Mouse (Mus musculus): ENCODE measurements around the gene Miga1. TPM values are rescaled to one million over a fixed set of nuclear protein-coding genes. Genes with fewer than 3 reads are reported as not detected.
A peak's percentile ranks its signal among the peaks of the same experiment; 100 is the strongest.
"Not testable (repeated sequence)": the region's sequence is repeated elsewhere in the genome, so short reads cannot be mapped to it uniquely, and the experiment has no call there.

The Miga1 gene
- polyA plus RNA-seq, 1 experiment from 2014 or later: 27.9 TPM

DNA sequence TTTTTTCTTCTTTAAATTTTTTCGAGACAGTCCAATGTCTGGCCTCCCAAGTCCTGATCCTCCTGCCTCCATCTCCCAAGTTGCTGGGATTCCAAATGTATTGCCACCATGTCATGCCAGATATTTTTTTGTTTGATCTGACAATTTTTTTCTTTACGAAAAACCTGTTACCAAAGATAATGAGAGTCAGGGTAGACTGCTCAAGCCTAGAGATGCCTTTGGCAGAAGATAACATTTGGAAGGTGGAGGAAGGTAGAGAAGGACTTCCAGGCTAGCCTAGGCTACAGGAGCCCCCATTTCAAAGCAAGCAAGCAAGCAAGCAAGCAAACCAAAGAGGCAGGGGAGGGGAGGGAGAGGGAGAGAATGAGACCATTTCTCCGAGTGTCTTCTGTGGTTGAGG is 7.0 kb upstream of the Miga1 start:
- Histone ChIP-seq H3K27ac (no peak overlapping the region), H3K4me2 (peak overlapping the region; percentile 54), H3K36me3 (replicated peaks) (no peaks in the 10 kb centered on the region), H3K4me1 (peaks cover 26% of the 10 kb centered on the region), H3K4me3 (replicated peaks) (peak overlapping the region; percentile 78), H3K9ac (peak overlapping the region; percentile 71), H3K27me3 (no peaks in the 10 kb centered on the region), H3K9me3 (no peaks in the 10 kb centered on the region)
- 41% methylated on average over 3 of the region's 3 CpGs for WGBS
- ATAC-seq (ENCODE audit: low FRiP score): no peak

GRCm38 (mm10) chr3:152346633-152347141 is 6.5 kb upstream of the Miga1 start:
- peak overlapping the region; percentile 54 for H3K4me2 ChIP-seq
- under 1% methylated on average over 43 of the region's 54 CpGs for WGBS
- no peaks in the 10 kb centered on the region for H3K36me3 ChIP-seq (replicated peaks)
- ATAC-seq (ENCODE audit: low FRiP score): peak; percentile 80
- H3K4me3 ChIP-seq (replicated peaks): peak overlapping the region; percentile 78
- H3K27ac ChIP-seq: peak overlapping the region; percentile 63
- peaks cover 26% of the 10 kb centered on the region for H3K4me1 ChIP-seq
- no peaks in the 10 kb centered on the region for H3K9me3 ChIP-seq
- H3K9ac ChIP-seq: peak overlapping the region; percentile 71
- H3K27me3 ChIP-seq: no peaks in the 10 kb centered on the region

DNA sequence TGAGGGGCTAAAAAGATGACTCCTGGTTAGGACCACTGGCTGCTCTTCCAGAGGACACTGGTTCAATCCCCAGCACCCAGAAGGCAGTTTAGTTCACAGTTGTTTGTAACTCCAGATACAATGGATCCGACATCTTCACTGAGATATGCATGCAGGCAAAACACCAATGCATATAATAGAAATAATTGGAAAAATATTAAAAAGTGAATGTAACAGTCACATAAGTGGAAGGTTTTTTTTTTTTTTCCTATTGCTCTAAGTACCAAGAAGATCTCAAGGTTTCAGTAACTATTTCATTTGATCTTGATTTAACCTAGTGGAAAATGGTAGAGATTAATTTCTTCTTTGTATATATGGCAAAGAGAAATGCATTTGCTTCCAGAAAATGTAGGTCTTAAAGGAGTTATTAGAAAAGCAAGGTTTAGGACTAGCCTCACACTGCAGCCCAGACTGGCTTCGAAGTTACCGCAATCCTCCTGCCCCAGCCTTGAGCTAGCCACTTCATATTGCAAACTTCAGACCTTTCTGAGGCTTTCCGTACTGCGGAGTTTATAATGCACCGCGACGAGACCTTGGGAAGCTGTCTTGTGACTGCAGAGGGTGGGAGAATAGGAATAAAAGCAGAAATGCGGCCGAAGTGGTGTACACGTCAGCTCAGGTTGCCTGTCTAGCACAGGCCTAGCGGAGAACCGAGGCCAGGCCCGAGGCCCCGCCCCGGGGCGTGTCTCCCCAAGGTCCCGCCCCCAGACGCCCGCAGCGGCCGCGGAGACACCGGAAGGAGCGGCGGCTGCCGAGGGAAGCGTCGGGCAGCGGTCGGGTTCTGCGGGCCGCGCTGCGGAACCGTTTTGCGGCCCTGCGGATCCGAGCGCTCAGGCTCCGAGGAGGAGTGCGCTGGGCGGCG is 5.8 kb upstream of the Miga1 start, which contains the start of gene Usp33:
Gene Usp33 (plus strand): TSS at position 747 of the 901 bp plus-strand sequence.
- 9% methylated on average over 28 of the region's 44 CpGs for WGBS
- H3K27me3 ChIP-seq: no peaks in the 10 kb centered on the region
- peak within 1 kb of the TSS; percentile 71 for H3K9ac ChIP-seq
- peak; percentile 97 for ATAC-seq (ENCODE audit: low FRiP score)
- peaks cover 25% of the 10 kb centered on the region for H3K4me1 ChIP-seq
- peak within 1 kb of the TSS; percentile 63 for H3K27ac ChIP-seq
- peak within 1 kb of the TSS; percentile 54 for H3K4me2 ChIP-seq
- H3K9me3 ChIP-seq: no peaks in the 10 kb centered on the region
- H3K36me3 ChIP-seq (replicated peaks): no peaks in the 10 kb centered on the region
- H3K4me3 ChIP-seq (replicated peaks): peak within 1 kb of the TSS; percentile 78

DNA sequence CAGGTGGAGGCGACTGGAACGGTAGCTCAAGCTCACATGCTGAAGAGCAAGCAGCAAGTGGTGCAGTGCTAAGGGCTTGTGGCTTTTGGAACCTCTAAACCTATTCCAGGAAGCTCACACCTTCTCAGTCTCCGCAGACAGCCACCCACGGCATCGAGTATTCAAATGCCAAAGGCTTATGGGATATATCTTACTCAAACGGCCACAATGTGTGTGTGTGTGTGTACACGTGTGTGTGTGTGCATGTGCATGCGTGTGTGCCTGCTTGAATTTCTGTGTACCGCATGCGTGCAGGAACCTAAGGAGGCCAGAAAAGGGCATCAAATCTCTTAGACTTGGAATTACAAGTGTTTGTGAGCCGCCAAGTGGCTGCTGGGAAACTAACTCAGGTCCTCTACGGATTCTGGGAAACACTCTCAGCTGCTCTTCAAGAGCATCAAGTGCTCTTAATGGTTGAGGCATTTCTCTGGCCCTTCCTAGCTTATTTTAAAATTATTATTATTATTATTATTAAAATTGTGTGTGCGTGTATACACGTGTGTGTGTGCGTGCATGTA is 2.8 kb upstream of the Miga1 start:
- Histone ChIP-seq H3K4me3 (replicated peaks) (no peak overlapping the region), H3K9me3 (no peaks in the 10 kb centered on the region), H3K9ac (no peak overlapping the region), H3K4me2 (no peak overlapping the region), H3K27me3 (no peaks in the 10 kb centered on the region), H3K4me1 (peaks cover 10% of the 10 kb centered on the region), H3K36me3 (replicated peaks) (no peaks in the 10 kb centered on the region), H3K27ac (no peak overlapping the region)
- ATAC-seq (ENCODE audit: low FRiP score): no peak
- 92% methylated on average over 15 of the region's 15 CpGs for WGBS

DNA sequence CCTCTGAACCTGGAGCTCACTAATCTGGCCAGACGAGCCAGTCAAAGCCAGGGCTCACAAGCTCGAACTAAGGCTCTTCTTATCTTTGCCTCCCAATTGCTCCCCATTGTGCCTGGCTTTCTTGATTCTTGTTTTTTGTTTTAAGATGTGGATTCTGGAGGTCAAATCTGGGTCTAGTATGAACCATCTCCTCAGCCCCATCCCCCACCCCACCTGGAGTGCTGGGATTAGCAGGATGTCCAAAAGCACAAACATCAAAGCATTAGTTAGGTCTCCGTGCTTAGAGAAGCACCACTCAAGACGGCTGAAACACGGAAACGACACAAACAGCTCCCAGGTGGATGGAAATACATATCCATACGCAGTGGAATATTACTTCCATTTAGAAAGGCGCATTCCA is 4.1 kb downstream of the Miga1 start:
- no peaks in the 10 kb centered on the region for H3K9me3 ChIP-seq
- WGBS: 80% methylated on average over 8 of the region's 8 CpGs
- H3K27me3 ChIP-seq: no peaks in the 10 kb centered on the region
- H3K27ac ChIP-seq: no peak overlapping the region
- H3K9ac ChIP-seq: no peak overlapping the region
- peaks cover 5% of the 10 kb centered on the region for H3K4me1 ChIP-seq
- H3K36me3 ChIP-seq (replicated peaks): peaks cover 49% of the 10 kb centered on the region
- no peak overlapping the region for H3K4me3 ChIP-seq (replicated peaks)
- ATAC-seq (ENCODE audit: low FRiP score): no peak
- no peak overlapping the region for H3K4me2 ChIP-seq

DNA sequence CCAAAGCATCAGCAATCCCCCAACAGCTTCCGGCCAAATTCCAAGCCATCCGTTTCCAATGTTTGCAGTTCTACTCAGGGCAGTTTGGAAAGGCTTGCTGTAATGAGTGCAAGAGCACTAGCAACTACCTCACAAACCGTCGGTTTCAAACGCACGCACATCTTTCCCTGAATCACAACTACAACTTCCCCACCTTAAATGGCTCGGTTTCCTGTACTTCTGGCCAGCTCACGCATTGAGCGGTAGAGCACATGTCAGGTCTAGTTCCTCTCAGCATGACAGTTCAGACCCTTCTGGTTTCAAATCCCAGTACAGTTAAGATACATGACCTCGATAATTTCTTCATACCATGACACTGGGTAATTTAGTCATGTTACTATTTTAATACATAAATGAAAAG is 6.6 kb downstream of the Miga1 start:
- no peak overlapping the region for H3K4me2 ChIP-seq
- peaks cover 49% of the 10 kb centered on the region for H3K36me3 ChIP-seq (replicated peaks)
- H3K27ac ChIP-seq: no peak overlapping the region
- H3K4me3 ChIP-seq (replicated peaks): no peak overlapping the region
- H3K9me3 ChIP-seq: no peaks in the 10 kb centered on the region
- H3K4me1 ChIP-seq: no peaks in the 10 kb centered on the region
- no peaks in the 10 kb centered on the region for H3K27me3 ChIP-seq
- ATAC-seq (ENCODE audit: low FRiP score): no peak
- WGBS: 95% methylated on average over 10 of the region's 10 CpGs
- no peak overlapping the region for H3K9ac ChIP-seq

GRCm38 (mm10) chr3:152332545-152333300 is 7.5 kb downstream of the Miga1 start:
- Histone ChIP-seq H3K4me1 (no peaks in the 10 kb centered on the region), H3K27ac (no peak overlapping the region), H3K9ac (no peak overlapping the region), H3K4me2 (no peak overlapping the region), H3K36me3 (replicated peaks) (peaks cover 48% of the 10 kb centered on the region), H3K4me3 (replicated peaks) (no peak overlapping the region), H3K9me3 (no peaks in the 10 kb centered on the region), H3K27me3 (no peaks in the 10 kb centered on the region)
- ATAC-seq (ENCODE audit: low FRiP score): no peak
- WGBS: 93% methylated on average over 15 of the region's 15 CpGs

- Histone ChIP-seq H3K4me3 (replicated peaks) (no peak overlapping the region), H3K27ac (no peak overlapping the region), H3K4me2 (no peak overlapping the region), H3K36me3 (replicated peaks) (peaks cover 42% of the 10 kb centered on the region), H3K4me1 (no peaks in the 10 kb centered on the region), H3K9ac (no peak overlapping the region), H3K9me3 (no peaks in the 10 kb centered on the region), H3K27me3 (no peaks in the 10 kb centered on the region)
- ATAC-seq (ENCODE audit: low FRiP score): no peak
- WGBS: 96% methylated on average over 6 of the region's 6 CpGs
Measured at GRCm38 (mm10) chr3:152332104-152332503, 8.1 kb downstream of the Miga1 start.

- H3K4me2 ChIP-seq: no peak overlapping the region
- no peak overlapping the region for H3K4me3 ChIP-seq (replicated peaks)
- no peaks in the 10 kb centered on the region for H3K9me3 ChIP-seq
- H3K4me1 ChIP-seq: no peaks in the 10 kb centered on the region
- no peak for ATAC-seq (ENCODE audit: low FRiP score)
- H3K36me3 ChIP-seq (replicated peaks): peaks cover 22% of the 10 kb centered on the region
- WGBS: 93% methylated on average over 8 of the region's 8 CpGs
- no peak overlapping the region for H3K27ac ChIP-seq
- no peak overlapping the region for H3K9ac ChIP-seq
- no peaks in the 10 kb centered on the region for H3K27me3 ChIP-seq
Measured at GRCm38 (mm10) chr3:152321765-152322547, 18.3 kb downstream of the Miga1 start.

GRCm38 (mm10) chr3:152320972-152321645 is 19.1 kb downstream of the Miga1 start:
- Histone ChIP-seq H3K27ac (no peak overlapping the region), H3K4me1 (no peaks in the 10 kb centered on the region), H3K27me3 (no peaks in the 10 kb centered on the region), H3K36me3 (replicated peaks) (peaks cover 22% of the 10 kb centered on the region), H3K9ac (no peak overlapping the region), H3K4me3 (replicated peaks) (no peak overlapping the region), H3K9me3 (no peaks in the 10 kb centered on the region), H3K4me2 (no peak overlapping the region)
- 90% methylated on average over 10 of the region's 10 CpGs for WGBS
- no peak for ATAC-seq (ENCODE audit: low FRiP score)

DNA sequence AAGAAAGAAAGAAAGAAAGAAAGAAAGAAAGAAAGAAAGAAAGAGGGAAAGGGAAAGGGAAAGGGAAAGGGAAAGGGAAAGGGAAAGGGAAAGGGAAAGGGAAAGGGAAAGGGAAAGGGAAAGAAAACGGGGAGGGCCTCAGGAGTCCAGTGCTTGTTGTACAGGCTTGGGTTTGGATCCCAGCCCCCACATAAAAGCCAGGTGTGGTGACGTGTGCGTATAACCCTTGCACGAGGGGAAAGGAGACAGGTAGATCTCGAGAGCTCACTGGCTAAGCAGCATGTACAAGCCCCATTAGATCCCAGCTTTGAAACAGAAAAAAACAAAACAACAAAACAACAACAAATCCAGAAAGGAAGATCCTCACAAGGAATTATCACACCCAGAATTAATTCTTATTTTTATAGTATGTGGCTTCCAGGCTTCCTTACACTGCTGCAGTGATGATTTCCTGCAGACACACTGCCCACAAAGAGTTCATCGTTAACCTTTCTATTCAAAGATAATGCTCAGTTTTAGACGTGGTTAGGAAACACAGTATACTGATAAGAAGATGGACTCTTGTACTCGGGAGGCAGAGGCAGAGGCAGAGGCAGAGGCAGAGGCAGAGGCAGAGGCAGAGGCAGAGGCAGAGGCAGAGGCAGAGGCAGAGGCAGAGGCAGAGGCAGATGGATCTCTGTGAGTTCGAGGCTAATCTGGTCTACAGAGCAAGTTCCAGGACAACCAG is 23.6 kb downstream of the Miga1 start:
- H3K4me2 ChIP-seq; H3K9me3 ChIP-seq; H3K27me3 ChIP-seq; H3K4me3 ChIP-seq (replicated peaks); ATAC-seq (ENCODE audit: low FRiP score); H3K9ac ChIP-seq; H3K27ac ChIP-seq; H3K4me1 ChIP-seq: not testable (repeated sequence)
- 83% methylated on average over 9 of the region's 9 CpGs for WGBS
- H3K36me3 ChIP-seq (replicated peaks): peaks cover 29% of the 10 kb centered on the region

All from forebrain, embryonic 12.5 days (tissue).